Mouse (Mus musculus): Measurements from ENCODE around the gene Gdpd3. TPM values are rescaled to one million over a fixed set of nuclear protein-coding genes. Genes with fewer than 3 reads are reported as not detected.

Gdpd3 gene
- polyA plus RNA-seq, 1 experiment from 2014 or later: 2.2 TPM

- peaks cover 47% of the 10 kb centered on the region for H3K4me1 ChIP-seq
- H3K36me3 ChIP-seq (replicated peaks): no peaks in the 10 kb centered on the region
- no peaks in the 10 kb centered on the region for H3K27me3 ChIP-seq (replicated peaks)
- H3K9ac ChIP-seq: peak overlapping the region; percentile 96
- H3K4me3 ChIP-seq: peak overlapping the region; percentile 86
- H3K27ac ChIP-seq: peak overlapping the region; percentile 91
- peak; percentile 37 for ATAC-seq (replicated peaks)
- 7% methylated on average over 9 of the region's 9 CpGs for WGBS
- H3K9me3 ChIP-seq: no peaks in the 10 kb centered on the region
- H3K4me2 ChIP-seq: peak overlapping the region; percentile 72
Observed at GRCm38 (mm10) chr7:126822741-126823140, 56.6 kb downstream of the Gdpd3 start.

- Histone ChIP-seq H3K4me3 (peak overlapping the region; percentile 86), H3K4me2 (peak overlapping the region; percentile 72), H3K9ac (peak overlapping the region; percentile 96), H3K9me3 (no peaks in the 10 kb centered on the region), H3K27ac (peak overlapping the region; percentile 91), H3K4me1 (peaks cover 47% of the 10 kb centered on the region), H3K27me3 (replicated peaks) (no peaks in the 10 kb centered on the region), H3K36me3 (replicated peaks) (no peaks in the 10 kb centered on the region)
- 0% methylated on average over 18 of the region's 19 CpGs for WGBS
- ATAC-seq (replicated peaks): peak; percentile 86
Observed at GRCm38 (mm10) chr7:126823202-126823711, 57.1 kb downstream of the Gdpd3 start.

DNA sequence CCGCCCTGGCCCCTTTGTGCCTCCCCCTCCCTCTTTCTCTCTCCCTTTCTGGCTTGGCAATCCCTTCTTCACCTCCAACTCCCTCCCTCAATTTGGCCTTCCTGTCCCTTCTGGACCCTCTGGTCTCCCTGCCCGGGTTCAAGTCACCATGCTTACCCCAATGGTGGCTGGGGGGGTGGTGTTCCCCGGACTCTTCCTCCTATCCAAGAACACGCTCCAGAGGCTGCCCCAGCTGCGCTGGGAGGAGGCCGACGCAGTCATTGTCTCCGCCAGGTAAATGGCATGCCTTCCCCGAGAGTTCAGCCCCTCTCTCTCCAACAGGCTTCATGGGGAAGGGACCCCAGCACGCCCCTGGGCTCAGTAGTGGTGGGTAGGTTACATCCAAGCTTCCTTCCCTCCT lies 57.8 kb downstream of the Gdpd3 start:
- Histone ChIP-seq H3K36me3 (replicated peaks) (no peaks in the 10 kb centered on the region), H3K9me3 (no peaks in the 10 kb centered on the region), H3K4me1 (peaks cover 47% of the 10 kb centered on the region), H3K4me3 (peak overlapping the region; percentile 86), H3K27ac (peak overlapping the region; percentile 91), H3K27me3 (replicated peaks) (no peaks in the 10 kb centered on the region), H3K9ac (peak overlapping the region; percentile 96), H3K4me2 (peak overlapping the region; percentile 72)
- ATAC-seq (replicated peaks): no peak
- 9% methylated on average over 10 of the region's 10 CpGs for WGBS

Other genes with a start within 250 kb of the Gdpd3 start
- 173 and 186 TPM in 2 replicates for gene Eif3c, start 199.9 kb upstream of the Gdpd3 start, polyA plus RNA-seq (2015; fragmentation: Nextera tagmentation; extraction: Ambion mirVana)
- gene Apobr, start 181.4 kb upstream of the Gdpd3 start, polyA plus RNA-seq (2015; fragmentation: Nextera tagmentation; extraction: Ambion mirVana): 0.32 and 0.38 TPM in 2 replicates
- 34.1 and 35.6 TPM in 2 replicates for gene Cln3, start 180.5 kb upstream of the Gdpd3 start, polyA plus RNA-seq (2015; fragmentation: Nextera tagmentation; extraction: Ambion mirVana)
- gene Il27, start 171.4 kb upstream of the Gdpd3 start, polyA plus RNA-seq (2015; fragmentation: Nextera tagmentation; extraction: Ambion mirVana): not detected in 2 replicates
- gene Nupr1, start 135.5 kb upstream of the Gdpd3 start, polyA plus RNA-seq (2015; fragmentation: Nextera tagmentation; extraction: Ambion mirVana): 11.5 and 13.0 TPM in 2 replicates
- 62.3 and 72.4 TPM in 2 replicates for gene Sgf29, start 117.0 kb upstream of the Gdpd3 start, polyA plus RNA-seq (2015; fragmentation: Nextera tagmentation; extraction: Ambion mirVana)
- 8.3 and 8.9 TPM in 2 replicates for gene Sult1a1, start 89.9 kb upstream of the Gdpd3 start, polyA plus RNA-seq (2015; fragmentation: Nextera tagmentation; extraction: Ambion mirVana)
- 116 and 126 TPM in 2 replicates for gene Bola2, start 70.9 kb upstream of the Gdpd3 start, polyA plus RNA-seq (2015; fragmentation: Nextera tagmentation; extraction: Ambion mirVana)
- gene Slx1b, start 70.5 kb upstream of the Gdpd3 start, polyA plus RNA-seq (2015; fragmentation: Nextera tagmentation; extraction: Ambion mirVana): 18.3 and 20.9 TPM in 2 replicates
- 119 and 127 TPM in 2 replicates for gene Coro1a, start 58.5 kb upstream of the Gdpd3 start, polyA plus RNA-seq (2015; fragmentation: Nextera tagmentation; extraction: Ambion mirVana)
- 110 and 111 TPM in 2 replicates for gene Mapk3, start 6.7 kb upstream of the Gdpd3 start, polyA plus RNA-seq (2015; fragmentation: Nextera tagmentation; extraction: Ambion mirVana)
- 201 and 224 TPM in 2 replicates for gene Ypel3, start 10.6 kb downstream of the Gdpd3 start, polyA plus RNA-seq (2015; fragmentation: Nextera tagmentation; extraction: Ambion mirVana)
- gene Tbx6, start 15.1 kb downstream of the Gdpd3 start, polyA plus RNA-seq (2015; fragmentation: Nextera tagmentation; extraction: Ambion mirVana): 0.37 and 0.57 TPM in 2 replicates
- gene Ppp4c, start 26.2 kb downstream of the Gdpd3 start, polyA plus RNA-seq (2015; fragmentation: Nextera tagmentation; extraction: Ambion mirVana): 191 and 192 TPM in 2 replicates
- gene Fam57b, start 31.3 kb downstream of the Gdpd3 start, polyA plus RNA-seq (2015; fragmentation: Nextera tagmentation; extraction: Ambion mirVana): 60.4 and 65.4 TPM in 2 replicates
- gene 4930451I11Rik, start 65.3 kb downstream of the Gdpd3 start, polyA plus RNA-seq (2015; fragmentation: Nextera tagmentation; extraction: Ambion mirVana): not detected in 2 replicates
- 19.8 and 23.8 TPM in 2 replicates for gene Doc2a, start 81.1 kb downstream of the Gdpd3 start, polyA plus RNA-seq (2015; fragmentation: Nextera tagmentation; extraction: Ambion mirVana)
- gene Hirip3, start 95.6 kb downstream of the Gdpd3 start, polyA plus RNA-seq (2015; fragmentation: Nextera tagmentation; extraction: Ambion mirVana): 16.7 and 22.8 TPM in 2 replicates
- 94.4 and 100 TPM in 2 replicates for gene Ino80e, start 96.0 kb downstream of the Gdpd3 start, polyA plus RNA-seq (2015; fragmentation: Nextera tagmentation; extraction: Ambion mirVana)
- 66.8 and 70.9 TPM in 2 replicates for gene Taok2, start 118.4 kb downstream of the Gdpd3 start, polyA plus RNA-seq (2015; fragmentation: Nextera tagmentation; extraction: Ambion mirVana)
- gene Tmem219, start 156.6 kb downstream of the Gdpd3 start, polyA plus RNA-seq (2015; fragmentation: Nextera tagmentation; extraction: Ambion mirVana): 33.2 and 36.1 TPM in 2 replicates
- gene Kctd13, start 162.5 kb downstream of the Gdpd3 start, polyA plus RNA-seq (2015; fragmentation: Nextera tagmentation; extraction: Ambion mirVana): 133 and 136 TPM in 2 replicates
- 7.8 and 8.9 TPM in 2 replicates for gene Asphd1, start 183.2 kb downstream of the Gdpd3 start, polyA plus RNA-seq (2015; fragmentation: Nextera tagmentation; extraction: Ambion mirVana)
- gene Sez6l2, start 184.2 kb downstream of the Gdpd3 start, polyA plus RNA-seq (2015; fragmentation: Nextera tagmentation; extraction: Ambion mirVana): 50.5 and 56.2 TPM in 2 replicates
- gene Cdipt, start 209.6 kb downstream of the Gdpd3 start, polyA plus RNA-seq (2015; fragmentation: Nextera tagmentation; extraction: Ambion mirVana): 136 and 150 TPM in 2 replicates
- gene Cdiptos, start 209.8 kb downstream of the Gdpd3 start, polyA plus RNA-seq (2015; fragmentation: Nextera tagmentation; extraction: Ambion mirVana): 1.1 and 1.5 TPM in 2 replicates
- gene Mvp, start 248.3 kb downstream of the Gdpd3 start, polyA plus RNA-seq (2015; fragmentation: Nextera tagmentation; extraction: Ambion mirVana): 4.0 and 4.5 TPM in 2 replicates